Mouse (Mus musculus) embryonic facial prominence, embryonic 11.5 days (tissue): ENCODE measurements around the gene Ccdc120. TPM values are rescaled to one million over a fixed set of nuclear protein-coding genes. Genes with fewer than 3 reads are reported as not detected.

Experiments
- ATAC-seq: fragments of 200-750 bp; cut with Nextera tagmentation; replicated peaks from 2 replicates; pipeline ENCODE4 v1.8.0; 2017; ENCODE audit warnings: low read depth; ENCODE audit not compliant: insufficient number of reproducible peaks, low FRiP score, low TSS enrichment
- DNase-seq: peaks from one replicate; pipeline ENCODE4 v3.0.0-alpha.2; 2015; ENCODE audit warnings: low spot score
- H3K27ac ChIP-seq: fragments of 300-500 bp; sonication (generic); replicated peaks from 2 replicates; pipeline ENCODE4 v1.5.1; 2014; ENCODE audit warnings: mild to moderate bottlenecking, low read depth, low read length, control low read depth
- H3K27me3 ChIP-seq: fragments of 300-500 bp; sonication (generic); 2 replicates; pipeline ENCODE4 v1.6.1; 2014; ENCODE audit warnings: mild to moderate bottlenecking, low read length, moderate library complexity, mixed read lengths; ENCODE audit not compliant: control insufficient read depth, insufficient read depth
- H3K36me3 ChIP-seq: fragments of 300-500 bp; sonication (generic); replicated peaks from 2 replicates; pipeline ENCODE4 v1.6.1; 2014; ENCODE audit warnings: low read depth, mild to moderate bottlenecking, low read length, moderate library complexity, mixed read lengths; ENCODE audit not compliant: control insufficient read depth, insufficient read depth
- H3K4me1 ChIP-seq: fragments of 300-500 bp; sonication (generic); 2 replicates; pipeline ENCODE4 v1.6.1; 2014; ENCODE audit warnings: low read length, mixed read lengths; ENCODE audit not compliant: control insufficient read depth, insufficient read depth
- H3K4me2 ChIP-seq: fragments of 300-500 bp; sonication (generic); 2 replicates; pipeline ENCODE4 v1.6.1; 2014; ENCODE audit warnings: low read depth, mild to moderate bottlenecking, control low read depth, low read length, moderate library complexity
- H3K4me3 ChIP-seq: fragments of 300-500 bp; sonication (generic); 2 replicates; pipeline ENCODE4 v1.5.1; 2014; ENCODE audit warnings: low read depth, low read length, control low read depth
- H3K9ac ChIP-seq: fragments of 300-500 bp; sonication (generic); replicated peaks from 2 replicates; pipeline ENCODE4 v1.6.1; 2014; ENCODE audit warnings: mild to moderate bottlenecking, control low read depth, low read length
- H3K9me3 ChIP-seq: fragments of 300-500 bp; sonication (generic); replicated peaks from 2 replicates; pipeline ENCODE4 v1.6.1; 2016; ENCODE audit warnings: mild to moderate bottlenecking, low read length, inconsistent platforms, mixed read lengths; ENCODE audit not compliant: control insufficient read depth
- WGBS: fragments of 180-500 bp; shearing (Covaris S2); extraction: QIAGEN DNeasy Blood & Tissue Kit; methylation state at CpG from one replicate; pipeline ENCODE4 v1.1.7; 2014; 5-methylcytosine and 5-hydroxymethylcytosine counted together
- polyA plus RNA-seq: library from polyadenylated mRNA; unstranded; fragments of >200 nt; fragmentation: Nextera tagmentation; extraction: Ambion mirVana; gene quantifications from 2 replicates; pipeline ENCODE4 v1.2.1, GENCODE M21; 2014

Ccdc120 gene
- polyA plus RNA-seq, result 14.5 and 20.2 TPM in 2 replicates

DNA sequence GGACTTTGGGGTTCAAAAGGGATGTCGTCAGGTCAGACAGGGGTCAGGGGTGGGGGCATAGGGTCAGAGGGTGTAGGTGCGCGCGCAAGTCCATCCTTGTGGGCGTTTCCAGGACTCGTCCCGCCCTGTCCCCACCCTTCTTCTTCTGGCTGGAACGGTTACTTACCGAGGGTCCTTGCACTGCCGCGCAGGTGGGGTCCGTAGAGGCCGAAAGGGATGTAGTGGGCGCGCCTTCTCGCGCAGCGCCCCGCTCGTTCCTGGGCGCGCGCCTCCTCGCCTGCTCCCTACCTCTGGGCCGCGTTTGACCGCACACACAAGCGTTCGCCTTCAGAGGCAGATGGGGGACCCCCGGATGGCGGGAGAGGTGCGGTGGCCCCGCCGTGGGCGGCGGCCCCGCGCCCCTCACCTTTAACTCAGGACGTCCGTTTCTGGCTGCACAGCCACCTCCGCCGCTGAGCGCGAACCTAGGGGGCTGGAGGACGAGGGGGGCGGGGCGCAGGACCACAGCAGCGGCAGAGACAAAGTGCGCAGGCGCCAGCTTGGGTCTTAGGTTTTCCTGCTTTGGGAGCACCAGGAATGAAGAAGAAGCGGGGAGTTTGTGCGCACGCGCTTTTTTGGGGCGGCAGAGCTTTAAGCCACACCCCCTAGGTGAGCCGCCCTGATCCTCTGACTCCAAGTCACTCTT, at the start of gene Ccdc120:
TSS of gene Ccdc120 (minus strand) at position 474 of the 685 bp plus-strand sequence.
- no peak within 1 kb of the TSS for H3K27ac ChIP-seq
- WGBS, result 13% methylated on average over 52 of the region's 56 CpGs
- DNase-seq, result peak; percentile 90
- H3K36me3 ChIP-seq, result no peaks in the 10 kb centered on the region
- peak; percentile 89 for ATAC-seq
- peak within 1 kb of the TSS; percentile 53 for H3K4me3 ChIP-seq
- H3K9ac ChIP-seq, result peak within 1 kb of the TSS; percentile 69
- H3K4me2 ChIP-seq, result peak within 1 kb of the TSS; percentile 49
- H3K9me3 ChIP-seq, result no peaks in the 10 kb centered on the region
- H3K4me1 ChIP-seq, result no peaks in the 10 kb centered on the region
- H3K27me3 ChIP-seq, result no peaks in the 10 kb centered on the region

DNA sequence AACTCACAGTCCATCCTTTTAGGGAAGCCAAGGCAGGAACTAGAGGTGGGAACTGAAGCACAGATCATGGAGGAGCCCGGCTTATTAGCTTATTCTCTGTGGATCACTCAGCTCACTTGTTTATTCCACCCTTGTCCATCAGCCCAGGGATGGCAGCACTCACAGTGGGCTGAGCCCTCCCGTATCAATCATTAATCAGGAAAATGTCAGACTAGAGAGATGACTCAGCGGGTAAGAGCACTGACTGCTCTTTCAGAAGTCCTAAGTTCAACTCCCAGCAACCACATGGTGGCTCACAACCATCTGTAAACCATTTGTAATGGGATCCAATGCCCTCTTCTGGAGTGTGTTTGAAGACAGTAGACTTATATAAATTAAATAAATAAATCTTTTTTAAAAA, 46.6 kb upstream of the Ccdc120 start:
- H3K27me3 ChIP-seq, result no peaks in the 10 kb centered on the region
- H3K4me1 ChIP-seq, result no peaks in the 10 kb centered on the region
- H3K4me2 ChIP-seq, result no peak overlapping the region
- no peaks in the 10 kb centered on the region for H3K9me3 ChIP-seq
- DNase-seq (no peak), ATAC-seq (no peak)
- H3K36me3 ChIP-seq, result no peaks in the 10 kb centered on the region; the same call in 1 of the 2 replicates
- no peak overlapping the region for H3K9ac ChIP-seq
- H3K27ac ChIP-seq, result no peak overlapping the region
- no peak overlapping the region for H3K4me3 ChIP-seq
- WGBS, result 77% methylated on average over 3 of the region's 3 CpGs

DNA sequence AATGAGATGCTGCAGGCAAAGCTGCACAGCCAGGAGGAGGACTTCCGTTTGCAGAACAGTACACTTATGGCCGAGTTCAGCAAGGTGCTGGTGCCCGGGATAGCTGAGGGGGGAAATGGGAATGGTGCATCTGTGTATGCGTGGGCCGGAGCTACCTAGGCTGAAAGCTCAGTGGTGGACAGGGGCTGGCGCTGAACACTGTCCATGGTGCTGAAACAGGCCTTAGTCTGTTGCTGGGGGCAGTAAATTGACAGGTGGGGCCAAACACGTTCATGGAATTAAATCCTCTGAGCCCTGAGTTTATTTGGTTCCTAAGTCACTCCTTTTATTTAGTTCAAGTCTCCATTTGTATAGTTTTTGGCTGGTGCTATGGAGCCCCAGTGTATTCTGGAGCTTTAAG, 44.3 kb upstream of the Ccdc120 start:
- no peak overlapping the region for H3K4me2 ChIP-seq
- no peak overlapping the region for H3K9ac ChIP-seq
- H3K9me3 ChIP-seq, result no peaks in the 10 kb centered on the region
- no peak overlapping the region for H3K4me3 ChIP-seq
- no peak for ATAC-seq
- no peaks in the 10 kb centered on the region for H3K27me3 ChIP-seq
- WGBS, result 24% methylated on average over 7 of the region's 7 CpGs
- H3K36me3 ChIP-seq, result no peaks in the 10 kb centered on the region; the same call in 1 of the 2 replicates
- no peak overlapping the region for H3K27ac ChIP-seq
- H3K4me1 ChIP-seq, result no peaks in the 10 kb centered on the region
- peak; percentile 63 for DNase-seq

DNA sequence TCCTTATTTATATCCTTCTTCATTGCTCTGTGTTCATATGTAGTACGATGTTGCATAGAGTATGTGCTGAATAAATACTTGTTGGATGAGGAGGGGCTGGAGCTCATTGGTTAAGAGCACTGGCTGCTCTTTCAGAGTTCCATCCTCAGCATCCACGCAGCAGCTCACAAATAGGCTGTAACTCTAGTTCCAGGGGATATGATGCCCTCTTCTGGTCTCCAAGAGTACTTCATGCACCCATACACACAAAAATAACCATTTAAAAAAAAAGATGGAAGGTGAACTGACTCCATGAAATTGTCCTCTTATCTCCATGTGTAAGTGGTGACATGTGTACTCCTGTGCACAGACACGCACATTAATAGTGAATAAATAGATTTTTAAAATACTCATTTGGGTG, 42.7 kb upstream of the Ccdc120 start:
- Histone ChIP-seq H3K27ac (no peak overlapping the region), H3K27me3 (no peaks in the 10 kb centered on the region), H3K4me3 (no peak overlapping the region), H3K4me2 (no peak overlapping the region), H3K9ac (no peak overlapping the region), H3K9me3 (no peaks in the 10 kb centered on the region), H3K4me1 (no peaks in the 10 kb centered on the region), H3K36me3 (no peaks in the 10 kb centered on the region)
- ATAC-seq, result no peak
- peak; percentile 14 for DNase-seq
- 40% methylated on average over 3 of the region's 3 CpGs for WGBS

DNA sequence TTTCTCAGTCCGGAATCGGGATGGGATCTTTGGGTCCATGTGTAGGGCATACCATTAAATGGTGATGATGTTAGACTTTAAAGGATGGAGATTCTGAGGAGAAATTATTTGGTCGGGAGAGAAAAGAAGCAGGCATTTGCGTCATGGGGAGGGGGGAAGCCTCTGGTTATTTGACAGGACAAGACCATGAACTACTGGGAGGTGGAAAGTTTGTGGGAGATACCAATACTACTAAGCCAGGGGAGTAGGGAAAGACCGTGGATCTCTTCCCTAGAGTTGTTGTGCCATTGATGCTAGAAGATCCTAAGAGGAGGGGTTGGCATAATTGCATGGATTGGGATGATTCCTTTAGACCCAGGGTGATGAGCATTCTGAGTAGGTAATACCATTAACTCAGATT, 39.6 kb upstream of the Ccdc120 start:
- Histone ChIP-seq H3K9me3 (no peaks in the 10 kb centered on the region), H3K4me1 (no peaks in the 10 kb centered on the region), H3K27ac (no peak overlapping the region), H3K4me3 (peak overlapping the region; percentile 49), H3K9ac (peak overlapping the region; percentile 55), H3K36me3 (no peaks in the 10 kb centered on the region), H3K4me2 (peak overlapping the region; percentile 54), H3K27me3 (no peaks in the 10 kb centered on the region)
- ATAC-seq (no peak), DNase-seq (no peak)
- WGBS, result 31% methylated on average over 5 of the region's 5 CpGs

DNA sequence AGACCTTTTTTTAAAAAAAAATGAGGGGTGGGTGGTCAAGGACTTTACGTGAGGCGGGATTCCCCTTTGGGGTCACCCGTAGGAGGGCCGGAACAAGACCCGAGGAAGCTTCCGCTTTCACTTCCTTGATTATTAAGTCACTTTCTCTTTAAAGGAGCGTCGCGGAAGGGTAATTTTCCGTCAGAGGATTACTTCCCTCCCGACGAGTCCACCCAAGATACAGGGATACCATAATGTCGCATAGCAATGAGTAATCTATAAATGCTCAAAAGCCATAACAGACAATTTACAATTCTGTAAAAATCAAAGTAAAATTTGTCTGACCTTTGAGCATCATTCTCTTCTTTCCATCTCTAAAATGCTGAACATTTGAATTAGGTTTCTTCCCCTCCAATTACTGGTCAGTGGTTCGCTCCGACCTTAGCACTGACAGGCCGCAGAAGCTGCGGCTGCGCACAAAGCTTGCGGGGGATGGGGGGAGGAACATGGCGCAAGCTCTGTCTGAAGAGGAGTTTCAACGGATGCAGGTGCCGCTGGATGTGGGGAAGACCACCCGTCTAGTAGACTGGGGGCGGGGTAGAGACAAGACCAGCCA, 38.9 kb upstream of the Ccdc120 start, which contains the start of gene Gripap1:
TSS of gene Gripap1 (plus strand) at position 224 of the 595 bp plus-strand sequence.
- DNase-seq, result peak; percentile 85
- 15% methylated on average over 24 of the region's 24 CpGs for WGBS
- H3K27ac ChIP-seq, result no peak within 1 kb of the TSS
- peak; percentile 73; the same call in 1 of the 2 replicates for ATAC-seq
- H3K9ac ChIP-seq, result peak within 1 kb of the TSS; percentile 55
- no peaks in the 10 kb centered on the region for H3K27me3 ChIP-seq
- peak within 1 kb of the TSS; percentile 54 for H3K4me2 ChIP-seq
- H3K4me1 ChIP-seq, result no peaks in the 10 kb centered on the region
- no peaks in the 10 kb centered on the region for H3K9me3 ChIP-seq
- no peaks in the 10 kb centered on the region for H3K36me3 ChIP-seq
- peak within 1 kb of the TSS; percentile 49 for H3K4me3 ChIP-seq

DNA sequence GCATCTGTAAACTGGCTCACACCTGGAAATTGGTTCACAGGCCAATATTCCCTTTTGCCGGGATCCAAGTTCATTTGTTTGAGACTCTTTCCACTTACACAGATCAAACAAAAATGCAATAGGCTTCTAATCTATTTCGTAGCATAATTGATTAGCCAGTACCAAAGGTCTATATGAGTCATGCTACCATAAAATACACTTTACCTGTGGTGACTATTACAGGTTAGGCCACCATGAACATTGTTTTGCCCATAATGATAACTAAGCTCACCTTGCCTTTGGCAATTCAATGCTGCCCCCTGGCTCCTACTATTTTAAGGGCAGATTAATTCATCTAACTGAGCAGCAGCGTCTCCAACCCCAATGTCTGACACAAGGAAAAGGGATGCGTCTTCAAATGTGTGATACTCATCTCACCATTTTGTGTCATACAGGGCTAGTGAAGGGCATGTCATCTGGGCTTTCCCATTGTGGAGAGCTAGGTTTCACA, 31.9 kb upstream of the Ccdc120 start:
- no peaks in the 10 kb centered on the region for H3K27me3 ChIP-seq
- no peak overlapping the region for H3K27ac ChIP-seq
- WGBS, result 86% methylated on average over 4 of the region's 4 CpGs
- no peak overlapping the region for H3K4me3 ChIP-seq
- no peak overlapping the region for H3K4me2 ChIP-seq
- no peak overlapping the region for H3K9ac ChIP-seq
- no peak for ATAC-seq
- H3K36me3 ChIP-seq, result no peaks in the 10 kb centered on the region
- H3K9me3 ChIP-seq, result no peaks in the 10 kb centered on the region
- no peak for DNase-seq
- no peaks in the 10 kb centered on the region for H3K4me1 ChIP-seq

DNA sequence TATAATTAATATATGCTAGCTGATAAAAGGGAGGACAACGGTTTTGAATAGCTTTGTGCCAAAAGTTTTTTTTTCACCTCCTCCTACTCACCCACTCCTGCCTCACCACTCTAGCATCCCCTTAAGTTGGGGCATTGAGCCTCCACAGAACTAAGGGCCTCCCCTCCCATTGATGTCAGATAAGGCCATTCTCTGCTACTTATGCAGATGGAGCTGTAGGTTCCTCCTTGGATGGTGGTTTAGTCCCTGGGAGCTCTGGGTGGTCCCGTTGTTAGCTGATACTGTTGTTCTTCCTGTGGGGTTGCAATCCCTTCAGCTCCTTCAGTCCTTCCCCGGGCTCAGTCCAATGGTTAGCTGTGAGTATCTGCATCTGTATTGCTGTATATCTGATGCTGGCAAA, 28.6 kb upstream of the Ccdc120 start:
- no peaks in the 10 kb centered on the region for H3K27me3 ChIP-seq
- ATAC-seq, result no peak
- H3K36me3 ChIP-seq, result no peaks in the 10 kb centered on the region
- DNase-seq, result no peak
- no peak overlapping the region for H3K4me2 ChIP-seq
- H3K4me3 ChIP-seq, result no peak overlapping the region
- H3K4me1 ChIP-seq, result no peaks in the 10 kb centered on the region
- no peak overlapping the region for H3K27ac ChIP-seq
- WGBS, result 13% methylated on average over 3 of the region's 3 CpGs
- no peak overlapping the region for H3K9ac ChIP-seq
- H3K9me3 ChIP-seq, result no peaks in the 10 kb centered on the region
